Mouse (Mus musculus): ENCODE measurements at regions not wholly inside any gene's neighbourhood (a gene's known extent, or its start where the extent isn't known, plus 50 kb on each side); places are given as distances from the start of the nearest gene placed in this dataset.

DNA sequence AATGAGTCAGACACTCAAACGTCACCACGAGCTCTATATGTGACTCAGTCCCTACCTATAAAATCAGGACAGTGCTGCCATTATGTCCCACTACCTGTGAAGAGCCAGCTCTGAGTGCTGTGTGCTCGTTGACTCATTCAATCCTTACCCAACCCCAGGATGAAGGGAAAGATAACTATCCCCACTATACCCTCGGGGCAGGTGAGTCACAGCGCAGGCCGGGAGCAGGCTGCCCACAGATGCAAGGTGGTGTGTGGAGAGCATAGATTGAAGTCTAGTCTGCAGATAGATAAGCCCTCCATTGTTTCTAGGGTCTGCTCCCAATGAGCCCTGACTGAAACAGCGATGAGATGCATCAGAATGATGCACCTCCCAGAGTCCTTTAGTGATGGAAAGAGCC, 723.9 kb upstream of the 3110018I06Rik start:
- ATAC-seq: no peak
- H3K4me1 ChIP-seq (replicated peaks; ENCODE audit: control insufficient read depth, insufficient read depth, low read length): no peaks in the 10 kb centered on the region
- WGBS: 85% methylated on average over 7 of the region's 7 CpGs
- peaks cover 6% of the 10 kb centered on the region for H3K9me3 ChIP-seq (ENCODE audit: control insufficient read depth, low read length)
- no peaks in the 10 kb centered on the region for H3K36me3 ChIP-seq (ENCODE audit: control insufficient read depth, insufficient read depth)
- H3K27me3 ChIP-seq (replicated peaks; ENCODE audit: control insufficient read depth, insufficient read depth, low read length): no peaks in the 10 kb centered on the region
- no peak overlapping the region for H3K4me2 ChIP-seq (ENCODE audit: low read length)
- no peak overlapping the region for H3K9ac ChIP-seq (replicated peaks; ENCODE audit: low read depth, low read length)
- H3K4me3 ChIP-seq (replicated peaks; ENCODE audit: low read length): no peak overlapping the region
- no peak overlapping the region for H3K27ac ChIP-seq (ENCODE audit: low read length)

DNA sequence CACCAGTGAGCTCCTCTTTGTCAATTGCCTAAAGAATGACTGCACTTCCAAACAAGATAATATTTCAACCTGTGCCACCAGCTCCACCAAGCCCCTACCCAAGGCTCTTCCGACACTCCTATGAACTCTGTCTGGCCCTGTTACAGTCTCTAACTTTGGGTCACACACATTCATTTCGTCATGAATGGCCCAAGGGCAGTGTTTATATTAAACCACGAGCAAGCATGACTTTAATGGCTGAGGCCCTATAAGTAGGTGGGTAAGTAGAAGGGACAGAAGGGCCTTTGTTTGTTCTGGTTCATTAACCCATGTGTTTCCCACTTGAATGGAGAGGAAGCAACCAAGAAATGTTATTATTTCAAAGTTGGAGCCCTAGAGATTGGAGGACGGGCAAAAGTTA, 714.9 kb upstream of the 3110018I06Rik start:
- no peak overlapping the region for H3K4me3 ChIP-seq (replicated peaks; ENCODE audit: low read length)
- H3K36me3 ChIP-seq (ENCODE audit: control insufficient read depth, insufficient read depth): no peaks in the 10 kb centered on the region
- H3K27me3 ChIP-seq (replicated peaks; ENCODE audit: control insufficient read depth, insufficient read depth, low read length): no peaks in the 10 kb centered on the region
- H3K9me3 ChIP-seq (ENCODE audit: control insufficient read depth, low read length): no peaks in the 10 kb centered on the region
- WGBS: 50% methylated on average over 4 of the region's 4 CpGs
- no peaks in the 10 kb centered on the region for H3K4me1 ChIP-seq (replicated peaks; ENCODE audit: control insufficient read depth, insufficient read depth, low read length)
- no peak overlapping the region for H3K9ac ChIP-seq (replicated peaks; ENCODE audit: low read depth, low read length)
- H3K27ac ChIP-seq (ENCODE audit: low read length): no peak overlapping the region
- no peak overlapping the region for H3K4me2 ChIP-seq (ENCODE audit: low read length)
- ATAC-seq: no peak

DNA sequence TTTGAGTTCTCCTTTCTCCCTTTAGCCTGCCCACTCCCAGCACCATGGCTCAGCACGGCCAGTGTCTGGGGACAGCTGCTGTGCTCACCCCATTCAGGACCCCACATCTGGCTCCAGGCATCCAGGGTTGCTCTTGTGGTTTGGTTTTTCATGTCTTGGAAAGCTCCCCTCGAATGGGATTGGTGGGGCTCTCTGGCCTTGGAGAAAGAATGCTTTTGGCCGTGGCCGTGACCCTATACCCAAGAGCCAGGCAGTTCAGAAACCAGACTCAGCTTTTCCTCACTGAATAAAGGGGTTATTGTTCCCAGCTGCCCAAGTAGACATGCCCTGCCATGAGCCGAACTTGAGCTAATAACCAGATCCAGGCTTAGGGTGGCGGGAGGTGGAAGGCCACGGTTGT, 691.8 kb upstream of the 3110018I06Rik start:
- no peak for ATAC-seq
- no peak overlapping the region for H3K4me2 ChIP-seq (ENCODE audit: low read length)
- H3K27me3 ChIP-seq (replicated peaks; ENCODE audit: control insufficient read depth, insufficient read depth, low read length): no peaks in the 10 kb centered on the region
- 0 out of 2 replicates have a peak, but pooled peaks cover 2% of the 10 kb centered on the region for H3K4me1 ChIP-seq (replicated peaks; ENCODE audit: control insufficient read depth, insufficient read depth, low read length)
- H3K4me3 ChIP-seq (replicated peaks; ENCODE audit: low read length): no peak overlapping the region
- no peak overlapping the region for H3K27ac ChIP-seq (ENCODE audit: low read length)
- no peaks in the 10 kb centered on the region for H3K9me3 ChIP-seq (ENCODE audit: control insufficient read depth, low read length)
- no peak overlapping the region for H3K9ac ChIP-seq (replicated peaks; ENCODE audit: low read depth, low read length)
- no peaks in the 10 kb centered on the region for H3K36me3 ChIP-seq (ENCODE audit: control insufficient read depth, insufficient read depth)
- 74% methylated on average over 7 of the region's 7 CpGs for WGBS

DNA sequence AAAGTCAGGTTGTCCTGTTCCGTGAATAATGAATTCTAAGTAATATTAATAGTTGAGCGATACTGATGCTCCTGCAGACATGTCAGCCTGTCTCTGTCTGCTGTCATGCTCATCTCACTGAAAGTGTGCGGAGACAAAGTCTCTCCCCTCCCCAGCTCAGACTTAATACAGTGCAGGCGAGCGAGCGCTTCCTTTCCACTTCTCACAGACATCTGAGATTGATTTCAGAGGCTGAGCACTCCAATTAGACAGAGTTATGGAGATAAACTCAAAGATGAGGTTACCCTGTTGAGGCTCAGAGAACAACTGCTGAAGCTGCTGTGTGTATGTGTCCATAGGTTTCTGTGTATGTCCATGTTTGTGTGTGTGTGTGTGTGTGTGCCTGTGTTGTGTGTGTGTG, 668.7 kb upstream of the 3110018I06Rik start:
- no peak for ATAC-seq
- no peak overlapping the region for H3K4me3 ChIP-seq (replicated peaks; ENCODE audit: low read length)
- no peaks in the 10 kb centered on the region for H3K9me3 ChIP-seq (ENCODE audit: control insufficient read depth, low read length)
- H3K36me3 ChIP-seq (ENCODE audit: control insufficient read depth, insufficient read depth): no peaks in the 10 kb centered on the region
- H3K4me2 ChIP-seq (ENCODE audit: low read length): no peak overlapping the region
- H3K27me3 ChIP-seq (replicated peaks; ENCODE audit: control insufficient read depth, insufficient read depth, low read length): no peaks in the 10 kb centered on the region
- WGBS: 86% methylated on average over 6 of the region's 6 CpGs
- no peaks in the 10 kb centered on the region for H3K4me1 ChIP-seq (replicated peaks; ENCODE audit: control insufficient read depth, insufficient read depth, low read length)
- H3K9ac ChIP-seq (replicated peaks; ENCODE audit: low read depth, low read length): no peak overlapping the region
- H3K27ac ChIP-seq (ENCODE audit: low read length): no peak overlapping the region

GRCm38 (mm10) chr12:106822311-106822710, 666.1 kb upstream of the 3110018I06Rik start:
- H3K36me3 ChIP-seq (ENCODE audit: control insufficient read depth, insufficient read depth): no peaks in the 10 kb centered on the region
- H3K9me3 ChIP-seq (ENCODE audit: control insufficient read depth, low read length): no peaks in the 10 kb centered on the region
- no peaks in the 10 kb centered on the region for H3K4me1 ChIP-seq (replicated peaks; ENCODE audit: control insufficient read depth, insufficient read depth, low read length)
- no peak overlapping the region for H3K4me3 ChIP-seq (replicated peaks; ENCODE audit: low read length)
- no peak overlapping the region for H3K4me2 ChIP-seq (ENCODE audit: low read length)
- H3K9ac ChIP-seq (replicated peaks; ENCODE audit: low read depth, low read length): no peak overlapping the region
- ATAC-seq: no peak
- no peaks in the 10 kb centered on the region for H3K27me3 ChIP-seq (replicated peaks; ENCODE audit: control insufficient read depth, insufficient read depth, low read length)
- 85% methylated on average over 4 of the region's 4 CpGs for WGBS
- no peak overlapping the region for H3K27ac ChIP-seq (ENCODE audit: low read length)

DNA sequence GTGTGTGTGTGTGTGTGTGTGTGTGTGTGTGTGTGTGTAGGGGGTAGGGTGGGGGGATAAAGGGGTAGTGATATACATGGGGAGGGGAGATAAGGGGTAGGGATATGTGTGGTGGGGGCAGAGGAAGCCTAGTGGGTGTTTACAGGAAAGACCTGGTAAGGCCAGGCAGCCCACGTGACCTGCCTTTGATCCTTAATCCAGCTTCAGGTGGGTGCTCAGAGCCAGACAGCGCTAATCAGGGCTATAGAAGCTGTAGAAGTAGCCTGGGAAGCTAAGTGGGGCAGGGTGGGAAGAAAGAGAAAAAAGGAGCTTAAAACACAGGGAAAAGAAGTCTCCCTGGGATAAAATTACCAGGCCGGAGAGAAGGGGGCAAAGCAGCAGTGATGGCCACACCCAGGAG, 659.9 kb upstream of the 3110018I06Rik start:
- H3K4me1 ChIP-seq (replicated peaks; ENCODE audit: control insufficient read depth, insufficient read depth, low read length): peaks cover 8% of the 10 kb centered on the region
- H3K36me3 ChIP-seq (ENCODE audit: control insufficient read depth, insufficient read depth): no peaks in the 10 kb centered on the region
- no peaks in the 10 kb centered on the region for H3K27me3 ChIP-seq (replicated peaks; ENCODE audit: control insufficient read depth, insufficient read depth, low read length)
- H3K4me2 ChIP-seq (ENCODE audit: low read length): no peak overlapping the region
- H3K27ac ChIP-seq (ENCODE audit: low read length): no peak overlapping the region
- H3K9ac ChIP-seq (replicated peaks; ENCODE audit: low read depth, low read length): no peak overlapping the region
- WGBS: 20% methylated on average over 3 of the region's 3 CpGs
- no peak for ATAC-seq
- H3K9me3 ChIP-seq (ENCODE audit: control insufficient read depth, low read length): no peaks in the 10 kb centered on the region
- no peak overlapping the region for H3K4me3 ChIP-seq (replicated peaks; ENCODE audit: low read length)

DNA sequence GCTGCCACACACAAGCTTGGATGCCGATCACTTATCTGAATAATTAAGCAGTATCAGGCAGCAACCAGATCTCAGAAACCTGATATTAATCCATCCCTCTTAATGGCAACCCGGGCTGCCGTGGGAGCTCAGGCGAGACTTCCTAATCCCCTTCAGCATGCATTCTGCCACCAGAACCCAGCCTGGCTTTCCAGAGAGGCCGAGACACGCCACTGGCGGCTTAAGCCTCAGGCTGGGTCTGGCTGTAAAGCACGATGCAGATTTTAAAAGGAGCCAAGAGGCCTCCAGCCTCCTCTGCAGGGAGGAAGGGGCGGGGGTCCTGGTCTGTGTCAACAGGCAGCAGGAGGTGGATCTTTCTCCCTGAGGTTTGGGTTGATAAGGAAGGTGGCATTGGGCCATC, 659.1 kb upstream of the 3110018I06Rik start:
- WGBS: 7% methylated on average over 9 of the region's 9 CpGs
- no peak for ATAC-seq
- no peaks in the 10 kb centered on the region for H3K27me3 ChIP-seq (replicated peaks; ENCODE audit: control insufficient read depth, insufficient read depth, low read length)
- no peaks in the 10 kb centered on the region for H3K36me3 ChIP-seq (ENCODE audit: control insufficient read depth, insufficient read depth)
- no peak overlapping the region for H3K4me3 ChIP-seq (replicated peaks; ENCODE audit: low read length)
- no peaks in the 10 kb centered on the region for H3K9me3 ChIP-seq (ENCODE audit: control insufficient read depth, low read length)
- peaks cover 8% of the 10 kb centered on the region for H3K4me1 ChIP-seq (replicated peaks; ENCODE audit: control insufficient read depth, insufficient read depth, low read length)
- no peak overlapping the region for H3K4me2 ChIP-seq (ENCODE audit: low read length)
- no peak overlapping the region for H3K27ac ChIP-seq (ENCODE audit: low read length)
- H3K9ac ChIP-seq (replicated peaks; ENCODE audit: low read depth, low read length): 0 out of 2 replicates have a peak overlapping the region, but pooled peaks have one; percentile 19

GRCm38 (mm10) chr12:106835241-106835640, 653.2 kb upstream of the 3110018I06Rik start:
- Histone ChIP-seq H3K4me2 (ENCODE audit: low read length) (no peak overlapping the region), H3K36me3 (ENCODE audit: control insufficient read depth, insufficient read depth) (no peaks in the 10 kb centered on the region), H3K4me3 (replicated peaks; ENCODE audit: low read length) (no peak overlapping the region), H3K27me3 (replicated peaks; ENCODE audit: control insufficient read depth, insufficient read depth, low read length) (no peaks in the 10 kb centered on the region), H3K9me3 (ENCODE audit: control insufficient read depth, low read length) (no peaks in the 10 kb centered on the region), H3K9ac (replicated peaks; ENCODE audit: low read depth, low read length) (no peak overlapping the region), H3K27ac (ENCODE audit: low read length) (no peak overlapping the region), H3K4me1 (replicated peaks; ENCODE audit: control insufficient read depth, insufficient read depth, low read length) (peaks cover 13% of the 10 kb centered on the region)
- WGBS: 74% methylated on average over 3 of the region's 3 CpGs
- ATAC-seq: no peak

GRCm38 (mm10) chr12:106839618-106840017, 648.8 kb upstream of the 3110018I06Rik start:
- Histone ChIP-seq H3K9me3 (ENCODE audit: control insufficient read depth, low read length) (no peaks in the 10 kb centered on the region), H3K36me3 (ENCODE audit: control insufficient read depth, insufficient read depth) (no peaks in the 10 kb centered on the region), H3K9ac (replicated peaks; ENCODE audit: low read depth, low read length) (no peak overlapping the region), H3K4me1 (replicated peaks; ENCODE audit: control insufficient read depth, insufficient read depth, low read length) (peaks cover 34% of the 10 kb centered on the region), H3K4me3 (replicated peaks; ENCODE audit: low read length) (no peak overlapping the region), H3K27me3 (replicated peaks; ENCODE audit: control insufficient read depth, insufficient read depth, low read length) (no peaks in the 10 kb centered on the region), H3K4me2 (ENCODE audit: low read length) (no peak overlapping the region), H3K27ac (ENCODE audit: low read length) (no peak overlapping the region)
- peak; percentile 60 for ATAC-seq
- 6% methylated on average over 5 of the region's 5 CpGs for WGBS

GRCm38 (mm10) chr12:106840150-106840651, 648.2 kb upstream of the 3110018I06Rik start:
- ATAC-seq: peak; percentile 26; the same call in 1 of the 2 replicates
- H3K4me2 ChIP-seq (ENCODE audit: low read length): no peak overlapping the region
- no peak overlapping the region for H3K9ac ChIP-seq (replicated peaks; ENCODE audit: low read depth, low read length)
- H3K27me3 ChIP-seq (replicated peaks; ENCODE audit: control insufficient read depth, insufficient read depth, low read length): no peaks in the 10 kb centered on the region
- 0 out of 2 replicates have a peak, but pooled peaks cover under 1% of the 10 kb centered on the region for H3K9me3 ChIP-seq (ENCODE audit: control insufficient read depth, low read length)
- no peak overlapping the region for H3K27ac ChIP-seq (ENCODE audit: low read length)
- no peaks in the 10 kb centered on the region for H3K36me3 ChIP-seq (ENCODE audit: control insufficient read depth, insufficient read depth)
- H3K4me3 ChIP-seq (replicated peaks; ENCODE audit: low read length): no peak overlapping the region
- H3K4me1 ChIP-seq (replicated peaks; ENCODE audit: control insufficient read depth, insufficient read depth, low read length): peaks cover 34% of the 10 kb centered on the region
- 11% methylated on average over 9 of the region's 9 CpGs for WGBS

Measured in forebrain, embryonic 16.5 days (tissue).